Mouse (Mus musculus): ENCODE measurements around the gene Zic4. TPM values are rescaled to one million over a fixed set of nuclear protein-coding genes. Genes with fewer than 3 reads are reported as not detected.

The Zic4 gene
- polyA plus RNA-seq, 1 experiment from 2014 or later, result not detected

DNA sequence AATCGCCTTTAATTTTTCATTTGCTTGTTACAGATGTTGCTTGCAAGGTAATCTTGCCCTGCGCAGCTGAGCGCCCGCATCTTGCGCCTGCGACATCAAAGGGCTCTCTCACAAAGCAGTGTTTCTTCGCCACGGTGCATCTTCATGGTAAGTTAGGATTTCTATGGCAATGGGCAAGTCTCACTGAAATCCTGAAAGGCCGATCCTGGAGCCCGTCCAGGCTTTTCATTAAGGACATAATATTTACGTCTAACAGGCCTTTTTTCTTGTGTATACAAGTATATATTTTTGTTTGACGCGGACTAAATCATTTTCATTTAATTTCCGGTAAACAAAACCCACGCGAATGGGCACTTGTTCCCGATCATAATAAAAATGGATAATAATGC, 24.3 kb downstream of the Zic4 start:
- TF ChIP-seq EP300 (IDR thresholded peaks at IDR 0.05) (no peak), CTCF (IDR thresholded peaks at IDR 0.05) (no peak)
- H3K9ac ChIP-seq (replicated peaks; ENCODE audit: low read depth), result no peak overlapping the region
- no peak overlapping the region for H3K4me3 ChIP-seq (ENCODE audit: low read depth, low read length)
- no peak overlapping the region for H3K27ac ChIP-seq (ENCODE audit: low read length)
- no peak overlapping the region for H3K4me2 ChIP-seq (replicated peaks; ENCODE audit: low read depth, low read length)
- no peaks in the 10 kb centered on the region for H3K36me3 ChIP-seq (ENCODE audit: insufficient read depth, low read length)
- 3% methylated on average over 17 of the region's 17 CpGs for WGBS
- ATAC-seq (no peak), DNase-seq (ENCODE audit: low spot score) (no peak)
- H3K9me3 ChIP-seq (ENCODE audit: low read length), result no peaks in the 10 kb centered on the region
- H3K27me3 ChIP-seq (replicated peaks; ENCODE audit: insufficient read depth, low read length), result peaks cover 66% of the 10 kb centered on the region
- H3K4me1 ChIP-seq (ENCODE audit: insufficient read depth, low read depth, low read length), result peaks cover 3% of the 10 kb centered on the region; the same call in 1 of the 2 replicates

DNA sequence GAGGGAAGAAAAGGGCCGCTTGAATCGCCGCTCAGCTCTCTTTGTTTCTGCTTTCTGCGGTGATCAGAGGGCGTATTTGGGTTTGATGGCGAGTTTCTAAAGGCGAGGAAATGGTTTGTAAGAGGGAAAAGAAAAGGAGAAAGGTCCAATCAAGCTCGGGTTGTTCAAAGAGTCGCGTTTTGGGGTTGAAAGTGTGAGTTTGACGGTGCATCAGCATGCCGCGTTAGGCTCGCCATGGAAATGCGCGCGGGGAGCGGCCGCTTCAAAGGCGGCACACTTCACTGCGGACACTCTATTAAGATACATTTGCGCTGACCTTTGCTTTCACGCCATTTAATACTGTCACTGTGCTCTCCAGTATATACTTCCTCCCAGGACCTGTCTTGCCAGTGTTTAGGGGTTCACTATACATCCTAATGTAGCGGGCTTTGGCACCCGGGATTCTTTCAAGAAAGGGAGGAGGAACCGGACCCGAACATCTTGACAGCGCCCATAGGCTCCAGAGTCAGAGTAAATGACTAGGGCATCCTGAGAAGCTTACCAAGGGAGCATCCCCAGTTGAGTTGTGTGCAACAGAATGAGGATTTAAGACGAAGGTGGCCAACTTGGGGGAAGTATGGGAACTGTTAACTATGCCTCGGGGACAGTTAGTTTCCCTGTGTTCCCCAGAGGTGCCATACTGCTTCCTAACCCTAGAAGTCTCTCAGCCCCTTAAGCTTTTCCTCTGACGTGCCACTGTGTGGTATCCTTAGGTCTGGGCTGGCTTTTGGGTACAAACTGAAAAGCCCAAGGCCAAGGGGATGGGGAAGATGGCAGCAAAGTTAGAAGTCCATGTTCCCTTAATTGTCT, 24.9 kb downstream of the Zic4 start:
- H3K27ac ChIP-seq (ENCODE audit: low read length), result no peak overlapping the region
- H3K27me3 ChIP-seq (replicated peaks; ENCODE audit: insufficient read depth, low read length), result peaks cover 68% of the 10 kb centered on the region
- DNase-seq (ENCODE audit: low spot score), result no peak
- H3K9ac ChIP-seq (replicated peaks; ENCODE audit: low read depth), result no peak overlapping the region
- 1% methylated on average over 31 of the region's 31 CpGs for WGBS
- no peaks in the 10 kb centered on the region for H3K4me1 ChIP-seq (ENCODE audit: insufficient read depth, low read depth, low read length)
- no peak overlapping the region for H3K4me2 ChIP-seq (replicated peaks; ENCODE audit: low read depth, low read length)
- TF ChIP-seq EP300 (IDR thresholded peaks at IDR 0.05) (no peak), CTCF (IDR thresholded peaks at IDR 0.05) (no peak)
- no peaks in the 10 kb centered on the region for H3K9me3 ChIP-seq (ENCODE audit: low read length)
- no peak overlapping the region for H3K4me3 ChIP-seq (ENCODE audit: low read depth, low read length)
- no peak for ATAC-seq
- no peaks in the 10 kb centered on the region for H3K36me3 ChIP-seq (ENCODE audit: insufficient read depth, low read length)

DNA sequence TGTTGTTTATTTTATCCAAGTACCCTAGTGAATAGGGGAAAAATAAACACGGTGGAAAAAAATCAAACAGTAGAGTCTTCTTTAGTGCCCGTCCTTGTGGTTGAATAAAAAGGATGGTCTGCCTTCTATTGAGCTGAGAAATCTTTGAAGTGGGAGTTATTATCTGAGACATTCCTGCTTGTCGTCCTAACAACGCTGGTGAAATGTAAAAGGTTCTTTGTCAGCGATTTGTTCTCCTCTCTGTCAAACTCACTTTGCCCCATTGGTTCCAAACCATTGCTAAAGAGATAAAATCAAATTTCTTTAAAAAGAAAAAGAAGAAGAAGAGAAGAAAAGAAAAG, 25.5 kb downstream of the Zic4 start:
- 1% methylated on average over 5 of the region's 5 CpGs for WGBS
- no peak overlapping the region for H3K4me3 ChIP-seq (ENCODE audit: low read depth, low read length)
- no peaks in the 10 kb centered on the region for H3K4me1 ChIP-seq (ENCODE audit: insufficient read depth, low read depth, low read length)
- no peak overlapping the region for H3K27ac ChIP-seq (ENCODE audit: low read length)
- no peak overlapping the region for H3K4me2 ChIP-seq (replicated peaks; ENCODE audit: low read depth, low read length)
- peaks cover 62% of the 10 kb centered on the region for H3K27me3 ChIP-seq (replicated peaks; ENCODE audit: insufficient read depth, low read length)
- no peaks in the 10 kb centered on the region for H3K9me3 ChIP-seq (ENCODE audit: low read length)
- no peaks in the 10 kb centered on the region for H3K36me3 ChIP-seq (ENCODE audit: insufficient read depth, low read length)
- DNase-seq (ENCODE audit: low spot score), result no peak
- ATAC-seq, result no peak
- no peak overlapping the region for H3K9ac ChIP-seq (replicated peaks; ENCODE audit: low read depth)
- TF ChIP-seq CTCF (IDR thresholded peaks at IDR 0.05) (no peak), EP300 (IDR thresholded peaks at IDR 0.05) (no peak)

DNA sequence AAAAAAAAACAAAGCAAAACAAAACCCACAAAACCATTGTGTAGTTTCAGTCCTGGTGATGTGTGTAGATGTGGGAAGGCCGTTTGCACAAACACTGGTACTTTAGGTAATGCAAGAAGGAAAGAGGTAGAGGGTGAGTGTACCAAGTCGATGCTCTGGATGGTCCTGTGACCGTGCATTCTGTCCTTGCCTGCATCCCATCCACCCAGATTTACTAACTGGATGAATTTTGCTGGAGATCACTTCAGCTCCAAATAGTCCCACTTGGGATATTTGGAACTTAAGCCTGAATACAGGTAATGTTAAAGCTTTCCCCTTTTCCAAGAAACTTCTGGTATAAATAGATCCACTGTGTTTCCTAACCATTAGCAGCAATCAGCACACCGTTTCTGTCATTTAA, 26.0 kb downstream of the Zic4 start:
- ATAC-seq (no peak), DNase-seq (ENCODE audit: low spot score) (no peak)
- 7% methylated on average over 4 of the region's 4 CpGs for WGBS
- Histone ChIP-seq H3K27me3 (replicated peaks; ENCODE audit: insufficient read depth, low read length) (peaks cover 58% of the 10 kb centered on the region), H3K4me2 (replicated peaks; ENCODE audit: low read depth, low read length) (no peak overlapping the region), H3K36me3 (ENCODE audit: insufficient read depth, low read length) (no peaks in the 10 kb centered on the region), H3K4me1 (ENCODE audit: insufficient read depth, low read depth, low read length) (no peaks in the 10 kb centered on the region), H3K4me3 (ENCODE audit: low read depth, low read length) (no peak overlapping the region), H3K9me3 (ENCODE audit: low read length) (no peaks in the 10 kb centered on the region), H3K9ac (replicated peaks; ENCODE audit: low read depth) (no peak overlapping the region), H3K27ac (ENCODE audit: low read length) (no peak overlapping the region)
- no peak for TF ChIP-seq CTCF (IDR thresholded peaks at IDR 0.05)
- no peak for TF ChIP-seq EP300 (IDR thresholded peaks at IDR 0.05)

DNA sequence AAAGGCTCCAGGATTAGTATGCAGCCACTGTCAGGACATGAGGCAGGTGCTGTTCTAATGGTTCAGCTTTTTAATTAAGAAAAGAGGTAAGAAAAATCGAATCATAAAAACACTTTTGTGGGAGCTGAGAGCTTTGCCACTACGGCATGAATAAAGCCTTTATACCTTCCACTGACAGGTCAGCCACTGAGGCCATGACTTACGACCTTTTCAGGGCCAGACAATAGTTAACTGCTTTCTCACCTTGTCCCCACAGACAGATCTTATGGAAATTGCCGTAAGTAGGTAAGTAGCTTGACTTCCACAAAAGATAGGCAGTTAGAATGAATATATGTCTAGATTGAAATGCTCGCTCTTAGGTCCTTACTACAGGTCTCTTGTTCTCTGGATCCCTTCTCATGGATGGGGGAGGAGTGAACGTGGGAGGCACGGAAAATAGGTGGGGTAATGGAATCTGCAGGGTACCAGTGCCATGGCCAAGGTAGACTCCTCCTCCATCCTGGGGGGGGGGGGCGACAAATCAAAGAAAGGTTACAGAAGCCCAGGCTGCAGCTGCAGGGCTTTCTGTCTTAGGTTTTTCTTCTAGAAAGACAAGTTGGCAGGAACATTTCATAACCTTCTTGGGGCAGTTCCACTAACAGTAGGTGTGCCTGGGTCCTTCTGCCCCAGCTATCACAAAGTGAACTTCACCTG, 31.3 kb downstream of the Zic4 start:
- 8% methylated on average over 8 of the region's 8 CpGs for WGBS
- Histone ChIP-seq H3K4me2 (replicated peaks; ENCODE audit: low read depth, low read length) (no peak overlapping the region), H3K4me1 (ENCODE audit: insufficient read depth, low read depth, low read length) (no peaks in the 10 kb centered on the region), H3K27me3 (replicated peaks; ENCODE audit: insufficient read depth, low read length) (peaks cover 36% of the 10 kb centered on the region), H3K36me3 (ENCODE audit: insufficient read depth, low read length) (no peaks in the 10 kb centered on the region), H3K9me3 (ENCODE audit: low read length) (no peaks in the 10 kb centered on the region), H3K4me3 (ENCODE audit: low read depth, low read length) (no peak overlapping the region), H3K9ac (replicated peaks; ENCODE audit: low read depth) (no peak overlapping the region), H3K27ac (ENCODE audit: low read length) (no peak overlapping the region)
- no peak for TF ChIP-seq CTCF (IDR thresholded peaks at IDR 0.05)
- TF ChIP-seq EP300 (IDR thresholded peaks at IDR 0.05), result no peak
- no peak for ATAC-seq
- DNase-seq (ENCODE audit: low spot score), result no peak

DNA sequence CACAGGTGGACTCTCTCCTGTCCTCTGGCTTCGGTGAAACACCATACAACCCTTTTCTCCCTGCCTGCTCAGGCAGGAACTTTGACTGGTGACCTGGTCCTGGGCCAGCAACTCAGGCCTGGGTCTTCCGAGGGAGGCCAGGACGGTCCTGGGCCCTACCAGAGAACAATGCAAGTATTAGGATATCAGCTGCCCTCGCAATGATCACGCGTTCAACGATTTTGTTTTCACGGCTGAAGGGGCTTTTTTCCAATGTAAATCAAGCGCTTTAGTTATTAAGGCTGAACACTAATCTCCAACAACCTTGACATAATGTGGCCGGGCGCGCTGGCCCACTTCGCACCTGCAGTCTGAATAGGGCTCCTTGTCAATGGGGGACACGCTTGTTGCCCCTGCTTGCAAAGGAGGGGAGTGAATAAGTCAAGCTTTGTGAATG, 32.0 kb downstream of the Zic4 start:
- Histone ChIP-seq H3K27ac (ENCODE audit: low read length) (no peak overlapping the region), H3K36me3 (ENCODE audit: insufficient read depth, low read length) (no peaks in the 10 kb centered on the region), H3K9ac (replicated peaks; ENCODE audit: low read depth) (no peak overlapping the region), H3K4me3 (ENCODE audit: low read depth, low read length) (no peak overlapping the region), H3K9me3 (ENCODE audit: low read length) (no peaks in the 10 kb centered on the region), H3K27me3 (replicated peaks; ENCODE audit: insufficient read depth, low read length) (peaks cover 41% of the 10 kb centered on the region), H3K4me1 (ENCODE audit: insufficient read depth, low read depth, low read length) (no peaks in the 10 kb centered on the region), H3K4me2 (replicated peaks; ENCODE audit: low read depth, low read length) (no peak overlapping the region)
- no peak for ATAC-seq
- no peak for DNase-seq (ENCODE audit: low spot score)
- 2% methylated on average over 14 of the region's 14 CpGs for WGBS
- TF ChIP-seq CTCF (IDR thresholded peaks at IDR 0.05) (no peak), EP300 (IDR thresholded peaks at IDR 0.05) (no peak)
